Mouse (Mus musculus) cerebellum, adult 2 months (tissue): Measurements from ENCODE around the gene Kctd6. TPM values are rescaled to one million over a fixed set of nuclear protein-coding genes. Genes with fewer than 3 reads are reported as not detected.
A peak's percentile ranks its signal among the peaks of the same experiment; 100 is the strongest.

Experiments used
- DNase-seq, 2 experiments: peaks; one replicate each; pipeline ENCODE4 v3.0.0; 2021
- H3K27ac ChIP-seq: fragments of 200-500 bp; 2 replicates; pipeline ENCODE4 v1.5.1; 2012; ENCODE audit warnings: low read length, control low read depth, inconsistent platforms; ENCODE audit not compliant: insufficient read depth
- H3K27me3 ChIP-seq: fragments of 200-500 bp; 2 replicates; pipeline ENCODE4 v1.6.1; 2012; ENCODE audit warnings: inconsistent platforms, mild to moderate bottlenecking, low read length, moderate library complexity; ENCODE audit not compliant: control insufficient read depth, insufficient read depth
- H3K4me1 ChIP-seq: fragments of 200-500 bp; 2 replicates; pipeline ENCODE4 v1.6.1; 2011; ENCODE audit warnings: low read length; ENCODE audit not compliant: control insufficient read depth, insufficient read depth
- H3K4me3 ChIP-seq: fragments of 200-500 bp; replicated peaks from 2 replicates; pipeline ENCODE3; 2011; ENCODE audit warnings: mild to moderate bottlenecking, low read depth, low read length, control low read depth; ENCODE audit not compliant: insufficient read depth
- CTCF ChIP-seq: fragments of 200-500 bp; IDR thresholded peaks from 2 replicates; pipeline ENCODE4 v1.5.1; 2011; ENCODE audit warnings: low read depth, mild to moderate bottlenecking, control low read depth, low read length, moderate library complexity, borderline replicate concordance; ENCODE audit not compliant: insufficient read depth
- POLR2A ChIP-seq: fragments of 200-500 bp; IDR thresholded peaks from 2 replicates; pipeline ENCODE4 v1.6.1; 2011; ENCODE audit warnings: low read length, control low read depth, borderline replicate concordance; ENCODE audit not compliant: insufficient read depth
- WGBS: fragments of 180-500 bp; shearing (Covaris S2); methylation state at CpG from one replicate; pipeline ENCODE4 v1.1.7; 2018; 5-methylcytosine and 5-hydroxymethylcytosine counted together
- polyA plus RNA-seq: library from polyadenylated mRNA; depleted of rRNA; stranded (reverse); fragments of >200 nt; gene quantifications from 2 replicates; pipeline ENCODE4 v1.2.3, GENCODE M21; 2012

The Kctd6 gene
- polyA plus RNA-seq, 1 experiment: 35.8 TPM

DNA sequence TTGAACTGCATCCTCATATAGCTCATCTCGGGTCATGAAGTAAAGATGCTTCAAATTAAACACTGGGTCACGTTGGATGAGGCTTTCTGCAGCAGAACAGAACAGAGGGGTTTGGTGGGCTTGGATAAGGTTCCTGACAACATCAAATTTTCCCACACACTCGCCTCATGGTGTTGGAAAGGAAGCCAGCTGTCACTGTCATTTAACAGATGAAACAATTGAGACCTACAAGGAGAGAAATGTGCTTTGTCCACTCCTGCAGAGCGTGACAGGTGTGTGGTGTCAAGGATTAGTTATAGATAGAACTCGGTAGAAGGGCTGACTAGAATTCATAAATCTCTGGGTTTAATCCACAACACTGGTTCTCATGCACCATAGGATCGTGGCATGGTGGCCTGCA, 42.1 kb downstream of the Kctd6 start:
- DNase-seq: no peak
- no peak overlapping the region for H3K4me3 ChIP-seq
- H3K4me1 ChIP-seq: no peaks in the 10 kb centered on the region; the same call in 1 of the 2 replicates
- TF ChIP-seq CTCF (no peak), POLR2A (no peak)
- H3K27ac ChIP-seq: no peak overlapping the region
- 67% methylated on average over 6 of the region's 6 CpGs for WGBS
- H3K27me3 ChIP-seq: no peaks in the 10 kb centered on the region

DNA sequence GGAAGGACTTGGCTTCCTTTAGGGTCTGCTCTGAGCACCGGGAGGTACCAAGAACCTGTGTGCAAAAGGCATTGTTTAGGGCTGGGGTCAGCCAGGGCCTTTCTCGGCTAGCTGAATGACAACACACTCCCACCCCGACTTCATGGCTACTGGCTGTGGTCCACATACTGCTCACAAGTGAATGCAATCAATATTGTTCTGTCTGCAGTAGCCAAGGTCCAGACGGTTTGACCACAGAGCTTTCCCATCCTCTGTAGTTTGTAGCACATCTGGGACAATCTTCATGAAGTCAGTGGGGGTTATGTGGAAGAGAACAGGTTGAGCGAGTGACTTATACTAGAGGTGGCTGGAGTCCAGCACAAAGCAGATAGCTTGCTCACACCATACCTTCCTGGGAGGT, 42.9 kb downstream of the Kctd6 start:
- no peaks in the 10 kb centered on the region for H3K27me3 ChIP-seq
- H3K27ac ChIP-seq: no peak overlapping the region
- H3K4me3 ChIP-seq: no peak overlapping the region
- no peak for DNase-seq
- TF ChIP-seq CTCF: no peak
- 69% methylated on average over 5 of the region's 5 CpGs for WGBS
- no peaks in the 10 kb centered on the region; the same call in 1 of the 2 replicates for H3K4me1 ChIP-seq

DNA sequence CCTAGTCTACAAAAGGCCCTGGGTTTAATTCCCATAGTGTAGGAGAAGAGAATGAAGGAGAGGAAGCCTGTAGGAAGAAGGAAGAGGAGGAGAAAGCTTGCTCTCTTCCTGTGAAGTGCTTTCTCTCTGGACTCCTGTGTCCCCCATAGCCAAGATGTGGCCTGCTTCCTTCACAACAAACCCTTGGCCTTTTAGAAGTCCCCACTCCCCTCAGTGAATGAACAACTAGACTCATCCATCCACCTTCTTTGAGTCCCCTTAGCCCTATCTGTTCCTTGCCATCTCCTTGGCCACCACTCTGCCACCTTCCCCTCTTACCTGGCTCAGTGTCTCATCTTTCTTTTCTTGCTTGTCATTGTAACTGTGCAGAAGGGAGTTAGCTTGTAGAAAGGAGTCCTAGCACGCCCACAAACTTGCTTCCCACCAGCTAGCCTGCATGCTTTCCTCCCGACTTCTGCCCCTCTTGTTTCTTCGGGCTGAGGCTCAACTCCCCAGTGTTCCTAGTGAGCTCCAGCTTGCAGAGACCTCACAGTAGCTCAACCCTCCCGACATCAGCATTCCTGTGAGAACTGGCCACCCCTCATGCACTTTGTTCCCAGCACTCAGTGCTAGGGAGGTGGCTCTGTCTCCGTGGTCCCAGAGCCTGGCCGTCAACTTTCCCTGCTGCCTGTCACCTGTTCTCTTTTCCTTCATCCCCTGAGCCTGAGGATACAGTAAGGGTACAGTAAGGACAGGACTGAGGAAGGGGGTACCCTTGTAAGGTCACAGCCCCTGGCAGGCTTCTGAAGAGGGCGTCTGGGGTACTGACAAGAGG, 43.8 kb downstream of the Kctd6 start:
- WGBS: 43% methylated on average over 7 of the region's 7 CpGs
- Histone ChIP-seq H3K4me3 (no peak overlapping the region), H3K4me1 (no peaks in the 10 kb centered on the region; the same call in 1 of the 2 replicates), H3K27ac (no peak overlapping the region), H3K27me3 (no peaks in the 10 kb centered on the region)
- no peak for TF ChIP-seq CTCF
- no peak for DNase-seq

DNA sequence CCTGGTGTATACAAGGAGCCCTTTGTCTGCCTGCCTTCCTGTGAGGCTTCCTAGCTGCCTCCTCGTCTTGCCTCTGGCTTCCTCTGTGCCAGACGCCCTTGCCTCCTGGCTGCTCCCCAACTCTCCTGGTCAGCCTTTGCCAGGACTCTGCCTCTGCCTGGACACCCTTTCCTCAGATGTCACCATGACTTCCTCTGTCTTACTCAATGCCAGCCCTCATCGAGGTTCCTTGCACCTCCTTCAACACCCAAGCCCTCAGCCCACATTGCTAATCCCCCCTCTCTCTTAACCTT, 44.3 kb downstream of the Kctd6 start:
- Histone ChIP-seq H3K27me3 (no peaks in the 10 kb centered on the region), H3K4me3 (no peak overlapping the region), H3K4me1 (no peaks in the 10 kb centered on the region; the same call in 1 of the 2 replicates), H3K27ac (no peak overlapping the region)
- no peak for TF ChIP-seq CTCF
- no peak for TF ChIP-seq POLR2A
- 30% methylated on average over 3 of the region's 3 CpGs for WGBS
- DNase-seq: no peak

DNA sequence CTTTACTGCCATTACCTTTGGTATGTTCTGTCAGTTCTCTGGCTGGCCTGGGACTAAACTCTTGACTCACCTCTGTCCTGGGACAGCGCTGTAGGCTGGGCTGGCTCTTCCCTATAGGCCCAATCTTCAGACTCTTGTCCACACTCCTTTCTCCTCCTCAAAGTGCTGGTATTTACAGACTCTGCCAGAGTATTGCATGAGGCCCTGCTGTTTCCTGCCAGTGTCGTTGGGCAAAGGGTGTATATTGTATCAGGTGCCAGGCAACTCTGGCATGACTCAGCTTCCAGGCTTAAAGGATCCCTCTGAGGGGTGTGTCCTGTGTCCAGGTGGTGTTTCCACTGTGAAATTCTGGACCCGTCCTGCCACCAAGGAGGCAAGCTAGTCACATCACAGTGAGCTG, 44.8 kb downstream of the Kctd6 start:
- DNase-seq: no peak
- no peaks in the 10 kb centered on the region; the same call in 1 of the 2 replicates for H3K4me1 ChIP-seq
- no peak overlapping the region for H3K27ac ChIP-seq
- no peaks in the 10 kb centered on the region for H3K27me3 ChIP-seq
- TF ChIP-seq POLR2A (no peak), CTCF (no peak)
- no peak overlapping the region for H3K4me3 ChIP-seq
- WGBS: 45% methylated on average over 3 of the region's 3 CpGs

DNA sequence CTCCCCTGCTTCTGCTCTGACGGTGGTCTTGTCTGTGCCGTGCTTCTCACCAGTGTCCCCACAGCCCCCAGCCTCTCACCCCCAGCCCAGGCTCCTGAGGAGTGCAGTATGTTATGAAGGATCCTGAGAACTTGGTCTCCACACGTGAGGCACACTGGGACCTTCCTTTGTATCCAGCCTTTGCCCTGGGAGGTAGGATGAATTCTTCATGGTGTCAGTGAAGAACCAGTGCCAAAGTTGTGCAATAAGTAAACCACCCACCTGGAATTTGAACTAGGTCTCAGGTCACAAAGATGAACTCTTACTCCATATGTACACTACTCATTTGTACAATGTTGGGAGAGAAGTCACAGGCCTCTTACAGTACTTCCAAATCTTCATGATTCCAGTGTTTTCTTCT, 45.2 kb downstream of the Kctd6 start, which contains the start of gene Acox2:
TSS of gene Acox2 (minus strand) at position 188 of the 400 bp plus-strand sequence.
- Histone ChIP-seq H3K27me3 (no peaks in the 10 kb centered on the region), H3K27ac (no peak within 1 kb of the TSS), H3K4me1 (no peaks in the 10 kb centered on the region; the same call in 1 of the 2 replicates), H3K4me3 (no peak within 1 kb of the TSS)
- 92% methylated on average over 3 of the region's 3 CpGs for WGBS
- no peak for TF ChIP-seq CTCF
- no peak for TF ChIP-seq POLR2A
- no peak for DNase-seq

DNA sequence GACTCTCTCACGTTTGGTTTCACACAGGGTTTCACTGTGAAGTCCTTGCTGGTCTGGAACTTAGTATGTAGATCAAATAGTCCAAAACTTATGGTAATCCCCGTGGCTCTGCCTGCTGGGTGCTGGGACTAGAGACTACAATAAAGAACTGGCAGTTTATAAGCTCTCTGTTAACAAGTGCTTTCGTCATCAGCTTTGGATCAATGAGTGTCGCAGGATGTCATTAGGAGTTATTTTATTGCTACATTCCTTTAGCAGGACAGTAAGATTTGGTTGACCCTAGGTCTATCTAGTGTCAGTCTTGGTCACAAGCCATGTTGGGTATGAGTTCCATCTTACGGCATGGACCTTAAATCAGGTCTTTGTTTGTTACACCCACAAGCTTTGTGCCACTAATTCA, 46.3 kb downstream of the Kctd6 start:
- WGBS: 75% methylated on average over 5 of the region's 5 CpGs
- no peak for DNase-seq

DNA sequence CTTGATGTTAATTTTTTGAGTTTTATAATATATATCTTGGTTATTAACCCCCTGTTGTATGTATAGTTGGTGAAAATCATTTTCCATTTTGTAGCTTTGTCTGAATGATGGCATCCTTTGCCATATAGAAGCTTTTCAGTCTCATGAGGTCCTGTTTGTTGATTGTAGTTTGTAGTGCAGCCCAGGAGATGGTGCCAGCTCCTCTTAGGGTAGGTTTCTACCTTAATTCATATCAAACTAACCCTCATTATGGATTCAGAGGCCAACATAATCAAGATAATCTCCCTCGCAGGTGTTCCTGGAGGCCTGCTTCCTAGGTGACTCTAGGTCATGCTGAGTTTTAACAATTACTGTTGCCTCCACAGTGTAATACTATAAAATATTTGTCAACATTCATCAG, 48.3 kb downstream of the Kctd6 start:
- H3K27me3 ChIP-seq: no peaks in the 10 kb centered on the region
- DNase-seq: no peak
- TF ChIP-seq CTCF: peak; percentile 17; the same call in 1 of the 2 replicates
- no peak for TF ChIP-seq POLR2A
- H3K27ac ChIP-seq: no peak overlapping the region
- 54% methylated on average over 1 of the region's 1 CpGs for WGBS
- no peaks in the 10 kb centered on the region; the same call in 1 of the 2 replicates for H3K4me1 ChIP-seq
- no peak overlapping the region for H3K4me3 ChIP-seq

More for the DNA sequence above, 46.3 kb downstream of the Kctd6 start:
- Histone ChIP-seq H3K4me3 (no peak overlapping the region), H3K4me1 (no peaks in the 10 kb centered on the region; the same call in 1 of the 2 replicates), H3K27me3 (no peaks in the 10 kb centered on the region), H3K27ac (no peak overlapping the region)
- TF ChIP-seq POLR2A: no peak
- TF ChIP-seq CTCF: no peak
